Mouse (Mus musculus): ENCODE measurements around the gene Dmrta2. TPM values are rescaled to one million over a fixed set of nuclear protein-coding genes. Genes with fewer than 3 reads are reported as not detected.

The Dmrta2 gene
- polyA plus RNA-seq (2012; rRNA removed): 10.5 and 20.1 TPM in 2 replicates

GRCm38 (mm10) chr4:109977148-109978067, at the start of gene Dmrta2:
TSS of gene Dmrta2 (plus strand) at chr4:109978053.

All from central nervous system, embryonic 14 days (tissue).